Mouse (Mus musculus) midbrain, postnatal 0 days (tissue): Measurements from ENCODE around the gene Ncor2. TPM values are rescaled to one million over a fixed set of nuclear protein-coding genes. Genes with fewer than 3 reads are reported as not detected.

Source experiments
- ATAC-seq: fragments of 200-750 bp; cut with Nextera tagmentation; 2 replicates; pipeline ENCODE4 v1.8.0; 2017; ENCODE audit warnings: moderate number of reproducible peaks, mild to moderate bottlenecking, moderate TSS enrichment, moderate library complexity; ENCODE audit not compliant: low FRiP score
- DNase-seq: peaks from one replicate; pipeline ENCODE4 v3.0.0-alpha.2; 2015; ENCODE audit warnings: low spot score
- H3K27ac ChIP-seq: fragments of 300-500 bp; sonication (generic); 2 replicates; pipeline ENCODE4 v1.5.1; 2014; ENCODE audit warnings: low read depth, mild to moderate bottlenecking, low read length, mixed read lengths
- H3K27me3 ChIP-seq: fragments of 300-500 bp; sonication (generic); 2 replicates; pipeline ENCODE4 v1.6.1; 2014; ENCODE audit warnings: low read length, control low read depth, mixed read lengths; ENCODE audit not compliant: insufficient read depth
- H3K36me3 ChIP-seq: fragments of 300-500 bp; sonication (generic); 2 replicates; pipeline ENCODE4 v1.6.1; 2014; ENCODE audit warnings: low read length, control low read depth, mixed read lengths; ENCODE audit not compliant: insufficient read depth
- H3K4me1 ChIP-seq: fragments of 300-500 bp; sonication (generic); 2 replicates; pipeline ENCODE4 v1.6.1; 2014; ENCODE audit warnings: mild to moderate bottlenecking, control low read depth, antibody characterized with exemption, low read length, mixed read lengths; ENCODE audit not compliant: insufficient read depth
- H3K4me2 ChIP-seq: fragments of 300-500 bp; sonication (generic); 2 replicates; pipeline ENCODE4 v1.6.1; 2014; ENCODE audit warnings: low read depth, mild to moderate bottlenecking, low read length, mixed read lengths; ENCODE audit not compliant: poor library complexity, severe bottlenecking
- H3K4me3 ChIP-seq: fragments of 300-500 bp; sonication (generic); 2 replicates; pipeline ENCODE4 v1.5.1; 2014; ENCODE audit warnings: low read depth, mild to moderate bottlenecking, low read length, moderate library complexity
- H3K9ac ChIP-seq: fragments of 300-500 bp; sonication (generic); replicated peaks from 2 replicates; pipeline ENCODE4 v1.6.1; 2014; ENCODE audit warnings: mild to moderate bottlenecking, low read length, moderate library complexity, mixed read lengths; ENCODE audit not compliant: poor library complexity, severe bottlenecking
- H3K9me3 ChIP-seq: fragments of 300-500 bp; sonication (generic); 2 replicates; pipeline ENCODE4 v1.6.1; 2016; ENCODE audit warnings: low read length, control low read depth
- CTCF ChIP-seq: IDR thresholded peaks from 2 replicates; pipeline ENCODE4 v1.5.1; 2016; ENCODE audit warnings: antibody characterized with exemption, mild to moderate bottlenecking
- WGBS: fragments of 180-500 bp; shearing (Covaris S2); extraction: QIAGEN DNeasy Blood & Tissue Kit; methylation state at CpG from one replicate; pipeline ENCODE4 v1.1.7; 2014; 5-methylcytosine and 5-hydroxymethylcytosine counted together
- polyA plus RNA-seq: library from polyadenylated mRNA; unstranded; fragments of >200 nt; fragmentation: Nextera tagmentation; extraction: Ambion mirVana; gene quantifications from 2 replicates; pipeline ENCODE4 v1.2.1, GENCODE M21; 2015
- total RNA-seq: library from RNA; depleted of rRNA; stranded (reverse); fragments of >200 nt; gene quantifications from 2 replicates; pipeline ENCODE4 v1.2.3, GENCODE M21; 2014

Ncor2 gene
- total and polyA plus RNA-seq, 2 experiments from 2014 or later, result 17.8 to 22.8 TPM

DNA sequence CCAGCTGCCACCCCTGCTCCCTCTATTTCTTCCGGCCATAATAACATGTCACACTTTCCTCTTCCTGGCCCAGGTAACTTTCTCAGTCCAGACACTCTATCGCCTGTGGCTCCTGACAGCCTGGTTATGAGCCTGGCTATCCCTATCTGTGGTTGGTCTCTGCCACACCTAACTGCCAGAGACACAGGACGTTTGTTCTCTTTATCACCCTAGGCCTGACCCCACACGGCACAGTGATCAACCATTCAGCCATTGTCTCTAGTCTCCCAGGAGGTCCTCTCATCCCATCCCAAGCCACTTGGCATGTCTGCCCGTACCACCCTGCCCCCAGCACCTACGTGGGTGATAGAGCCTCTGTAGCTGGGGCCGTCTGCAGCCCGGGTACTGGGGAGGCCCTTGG is 142.5 kb downstream of the Ncor2 start:
- no peak overlapping the region for H3K4me2 ChIP-seq
- ATAC-seq, result no peak
- H3K4me3 ChIP-seq, result no peak overlapping the region
- peaks cover 87% of the 10 kb centered on the region for H3K36me3 ChIP-seq
- no peak overlapping the region for H3K27ac ChIP-seq
- no peaks in the 10 kb centered on the region for H3K9me3 ChIP-seq
- no peaks in the 10 kb centered on the region for H3K4me1 ChIP-seq
- H3K9ac ChIP-seq, result no peak overlapping the region
- no peaks in the 10 kb centered on the region for H3K27me3 ChIP-seq
- 91% methylated on average over 8 of the region's 8 CpGs for WGBS
- TF ChIP-seq CTCF, result no peak
- DNase-seq, result no peak

DNA sequence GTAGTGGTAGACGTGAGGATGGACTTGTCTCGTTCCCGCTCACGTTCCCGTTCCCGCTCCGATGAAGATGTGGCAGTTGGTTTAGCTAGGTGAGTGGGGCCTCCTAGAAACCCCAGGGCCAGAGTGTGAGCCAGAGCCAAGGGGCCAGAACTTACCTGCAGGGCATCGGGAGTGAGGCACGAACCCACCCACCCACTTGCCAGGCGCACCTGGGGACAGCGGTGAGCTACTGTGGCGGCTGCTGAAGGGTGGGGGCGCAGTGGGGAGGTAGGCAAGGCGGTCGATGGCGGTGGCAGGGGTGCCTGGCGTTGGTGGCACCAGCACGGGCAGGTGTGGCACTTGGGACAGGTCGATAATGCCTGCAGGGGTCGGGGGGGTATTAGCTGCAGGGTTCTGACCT is 150.1 kb downstream of the Ncor2 start:
- H3K4me2 ChIP-seq, result no peak overlapping the region
- H3K27ac ChIP-seq, result no peak overlapping the region
- no peaks in the 10 kb centered on the region for H3K9me3 ChIP-seq
- peaks cover 91% of the 10 kb centered on the region for H3K36me3 ChIP-seq
- DNase-seq, result no peak
- ATAC-seq, result no peak
- no peak overlapping the region for H3K4me3 ChIP-seq
- no peaks in the 10 kb centered on the region for H3K4me1 ChIP-seq
- no peak overlapping the region for H3K9ac ChIP-seq
- 97% methylated on average over 20 of the region's 20 CpGs for WGBS
- H3K27me3 ChIP-seq, result no peaks in the 10 kb centered on the region
- no peak for TF ChIP-seq CTCF

DNA sequence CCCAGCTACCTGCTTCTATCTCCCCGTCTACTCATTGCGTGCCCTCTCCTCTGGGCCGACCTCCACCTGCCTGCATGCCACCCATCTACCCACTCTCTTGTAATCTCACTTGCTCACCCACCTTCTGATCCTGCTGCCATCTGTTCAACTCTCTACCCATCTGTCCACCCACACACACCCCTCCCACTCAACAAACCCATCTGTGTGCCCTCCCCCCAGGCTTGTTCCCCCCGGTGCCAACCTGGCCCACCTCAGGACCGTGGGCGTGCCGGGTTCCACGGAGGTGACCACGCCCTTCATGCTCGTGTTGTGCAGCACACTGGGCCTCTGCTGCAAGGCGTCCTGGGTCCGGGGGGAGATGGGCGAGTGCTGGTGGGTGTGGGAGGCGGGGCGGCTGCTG is 150.6 kb downstream of the Ncor2 start:
- no peaks in the 10 kb centered on the region for H3K4me1 ChIP-seq
- no peak overlapping the region for H3K4me2 ChIP-seq
- peaks cover 91% of the 10 kb centered on the region for H3K36me3 ChIP-seq
- H3K4me3 ChIP-seq, result no peak overlapping the region
- 97% methylated on average over 15 of the region's 15 CpGs for WGBS
- H3K27me3 ChIP-seq, result no peaks in the 10 kb centered on the region
- no peak for DNase-seq
- H3K9me3 ChIP-seq, result no peaks in the 10 kb centered on the region
- no peak overlapping the region for H3K27ac ChIP-seq
- no peak overlapping the region for H3K9ac ChIP-seq
- no peak for ATAC-seq
- TF ChIP-seq CTCF, result no peak

DNA sequence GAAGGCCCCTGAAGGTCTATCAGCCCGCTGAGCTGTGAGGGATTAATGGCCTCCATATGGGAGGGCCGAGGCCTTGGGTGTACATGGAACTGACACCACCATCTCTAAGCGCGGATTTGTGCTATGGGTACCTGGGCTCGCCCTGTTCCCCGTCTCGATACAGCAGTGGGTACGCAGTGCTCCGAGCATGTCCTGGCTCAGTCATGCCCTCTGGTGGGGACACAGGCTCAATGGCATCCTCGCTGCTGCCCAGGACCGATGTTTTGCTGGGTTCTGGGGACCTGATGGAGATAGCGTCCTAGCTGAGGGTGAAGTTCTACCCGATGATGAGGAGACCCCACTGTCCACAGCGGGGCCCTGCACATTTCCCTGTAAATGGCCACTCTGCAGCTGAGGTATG is 155.0 kb downstream of the Ncor2 start:
- ATAC-seq (no peak), DNase-seq (peak; percentile 50)
- Histone ChIP-seq H3K27me3 (no peaks in the 10 kb centered on the region), H3K27ac (no peak overlapping the region), H3K36me3 (peaks cover 68% of the 10 kb centered on the region), H3K4me1 (no peaks in the 10 kb centered on the region), H3K4me2 (no peak overlapping the region), H3K9me3 (no peaks in the 10 kb centered on the region), H3K4me3 (no peak overlapping the region), H3K9ac (no peak overlapping the region)
- 77% methylated on average over 14 of the region's 14 CpGs for whole genome bisulfite sequencing
- TF ChIP-seq CTCF, result peak; percentile 75

DNA sequence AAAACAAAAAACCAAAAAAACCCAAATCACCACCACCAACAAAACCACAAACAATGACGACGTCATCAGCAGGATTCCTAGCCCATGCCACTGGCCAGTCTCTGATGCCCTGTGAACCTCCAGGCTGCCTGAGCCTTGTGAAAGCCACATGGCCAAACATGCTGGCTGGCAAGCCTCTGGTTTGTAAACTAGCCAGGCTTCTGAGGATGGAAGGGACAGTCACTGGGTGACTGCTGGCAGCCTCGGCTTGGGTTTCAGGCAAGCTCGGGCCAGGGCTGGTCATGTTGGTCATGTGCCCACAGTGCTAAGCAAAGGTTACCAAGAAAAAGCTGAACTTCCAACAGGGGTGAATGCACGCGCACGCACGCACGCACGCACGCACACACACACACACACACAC is 157.7 kb downstream of the Ncor2 start:
- Histone ChIP-seq H3K27ac (no peak overlapping the region), H3K36me3 (peaks cover 70% of the 10 kb centered on the region)
- no peak for ATAC-seq

DNA sequence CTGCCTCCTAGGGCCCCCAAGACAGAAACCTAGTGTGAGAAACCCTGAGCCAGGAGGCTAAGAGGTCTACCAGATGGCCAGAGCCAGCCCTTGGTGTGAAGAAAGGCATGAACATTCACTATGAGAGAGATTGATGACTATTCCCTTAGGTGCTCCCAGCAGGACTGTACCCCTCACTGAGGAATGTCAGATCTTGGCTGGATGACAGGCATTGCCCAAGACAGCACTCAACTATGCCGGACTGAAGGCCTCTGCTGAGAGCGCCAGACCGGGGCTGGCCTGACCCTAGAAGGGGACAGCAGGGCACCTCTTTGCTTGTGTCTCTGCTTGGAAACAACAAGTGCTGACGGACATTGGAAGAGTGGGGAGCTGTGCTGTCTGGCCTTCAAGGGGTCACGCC is 159.9 kb downstream of the Ncor2 start:
- no peak for DNase-seq
- H3K4me3 ChIP-seq, result no peak overlapping the region
- H3K36me3 ChIP-seq, result peaks cover 61% of the 10 kb centered on the region
- no peak overlapping the region for H3K27ac ChIP-seq
- no peaks in the 10 kb centered on the region for H3K27me3 ChIP-seq
- H3K9ac ChIP-seq, result no peak overlapping the region
- H3K9me3 ChIP-seq, result no peaks in the 10 kb centered on the region
- no peak for ATAC-seq
- WGBS, result 77% methylated on average over 5 of the region's 5 CpGs
- TF ChIP-seq CTCF, result no peak
- no peak overlapping the region for H3K4me2 ChIP-seq
- no peaks in the 10 kb centered on the region for H3K4me1 ChIP-seq

More for the DNA sequence above, 157.7 kb downstream of the Ncor2 start:
- no peak for TF ChIP-seq CTCF
- 83% methylated on average over 11 of the region's 11 CpGs for WGBS
- Histone ChIP-seq H3K9ac (no peak overlapping the region), H3K4me2 (no peak overlapping the region), H3K4me1 (no peaks in the 10 kb centered on the region), H3K4me3 (no peak overlapping the region), H3K9me3 (no peaks in the 10 kb centered on the region), H3K27me3 (no peaks in the 10 kb centered on the region)
- DNase-seq, result peak; percentile 52
